Mouse (Mus musculus) neural tube, embryonic 13.5 days (tissue): ENCODE measurements around the gene Ssbp2. TPM values are rescaled to one million over a fixed set of nuclear protein-coding genes. Genes with fewer than 3 reads are reported as not detected.

Experiments used
- ATAC-seq: fragments of 200-750 bp; cut with Nextera tagmentation; 2 replicates; pipeline ENCODE4 v1.8.0; 2017; ENCODE audit warnings: low read depth, mild to moderate bottlenecking, moderate TSS enrichment, moderate library complexity
- H3K27ac ChIP-seq: fragments of 300-500 bp; sonication (generic); replicated peaks from 2 replicates; pipeline ENCODE4 v1.5.1; 2015; ENCODE audit warnings: moderate library complexity, mild to moderate bottlenecking, inconsistent platforms
- H3K27me3 ChIP-seq: fragments of 300-500 bp; sonication (generic); 2 replicates; pipeline ENCODE4 v1.6.1; 2015; ENCODE audit warnings: mild to moderate bottlenecking, inconsistent platforms
- H3K36me3 ChIP-seq: fragments of 300-500 bp; sonication (generic); 2 replicates; pipeline ENCODE4 v1.6.1; 2015; ENCODE audit warnings: mild to moderate bottlenecking, inconsistent platforms
- H3K4me1 ChIP-seq: fragments of 300-500 bp; sonication (generic); replicated peaks from 2 replicates; pipeline ENCODE4 v1.6.1; 2015; ENCODE audit warnings: inconsistent platforms
- H3K4me2 ChIP-seq: fragments of 300-500 bp; sonication (generic); 2 replicates; pipeline ENCODE4 v1.6.1; 2015; ENCODE audit warnings: inconsistent platforms, mild to moderate bottlenecking, moderate library complexity
- H3K4me3 ChIP-seq: fragments of 300-500 bp; sonication (generic); 2 replicates; pipeline ENCODE4 v1.5.1; 2015; ENCODE audit warnings: mild to moderate bottlenecking, inconsistent platforms
- H3K9ac ChIP-seq: fragments of 300-500 bp; sonication (generic); 2 replicates; pipeline ENCODE4 v1.6.1; 2015; ENCODE audit warnings: moderate library complexity, mild to moderate bottlenecking, inconsistent platforms
- H3K9me3 ChIP-seq: fragments of 300-500 bp; sonication (generic); 2 replicates; pipeline ENCODE4 v1.6.1; 2016; ENCODE audit warnings: inconsistent platforms
- WGBS: fragments of 180-500 bp; shearing (Covaris S2); methylation state at CpG from one replicate; pipeline ENCODE4 v1.1.7; 2015; 5-methylcytosine and 5-hydroxymethylcytosine counted together
- polyA plus RNA-seq: library from polyadenylated mRNA; unstranded; fragments of >200 nt; fragmentation: Nextera tagmentation; extraction: Ambion mirVana; gene quantifications from 2 replicates; pipeline ENCODE4 v1.2.1, GENCODE M21; 2015

The Ssbp2 gene
- polyA plus RNA-seq, 1 experiment from 2014 or later = 172 TPM

GRCm38 (mm10) chr13:91723108-91723735, 263.1 kb downstream of the Ssbp2 start:
- Histone ChIP-seq H3K4me3 (no peak overlapping the region), H3K9me3 (no peaks in the 10 kb centered on the region), H3K27ac (no peak overlapping the region), H3K27me3 (no peaks in the 10 kb centered on the region), H3K4me1 (no peaks in the 10 kb centered on the region), H3K36me3 (no peaks in the 10 kb centered on the region), H3K4me2 (no peak overlapping the region), H3K9ac (no peak overlapping the region)
- WGBS = 70% methylated on average over 8 of the region's 8 CpGs
- ATAC-seq = peak; percentile 53

- WGBS = 81% methylated on average over 7 of the region's 7 CpGs
- Histone ChIP-seq H3K4me1 (no peaks in the 10 kb centered on the region), H3K9ac (no peak overlapping the region), H3K27ac (no peak overlapping the region), H3K36me3 (no peaks in the 10 kb centered on the region), H3K4me3 (no peak overlapping the region), H3K4me2 (no peak overlapping the region), H3K9me3 (no peaks in the 10 kb centered on the region), H3K27me3 (no peaks in the 10 kb centered on the region)
- no peak; the same call in 1 of the 2 replicates for ATAC-seq
Measured at GRCm38 (mm10) chr13:91723736-91724119, 263.6 kb downstream of the Ssbp2 start.

GRCm38 (mm10) chr13:91724211-91724610, 264.1 kb downstream of the Ssbp2 start:
- Histone ChIP-seq H3K36me3 (no peaks in the 10 kb centered on the region), H3K4me2 (no peak overlapping the region), H3K4me1 (no peaks in the 10 kb centered on the region), H3K27me3 (no peaks in the 10 kb centered on the region), H3K4me3 (no peak overlapping the region), H3K9me3 (no peaks in the 10 kb centered on the region), H3K27ac (no peak overlapping the region), H3K9ac (no peak overlapping the region)
- WGBS = 95% methylated on average over 3 of the region's 3 CpGs
- ATAC-seq = no peak

GRCm38 (mm10) chr13:91725130-91725529, 265.0 kb downstream of the Ssbp2 start:
- Histone ChIP-seq H3K9ac (no peak overlapping the region), H3K4me3 (no peak overlapping the region), H3K27ac (no peak overlapping the region), H3K9me3 (no peaks in the 10 kb centered on the region), H3K36me3 (no peaks in the 10 kb centered on the region), H3K4me2 (no peak overlapping the region), H3K4me1 (no peaks in the 10 kb centered on the region), H3K27me3 (no peaks in the 10 kb centered on the region)
- whole genome bisulfite sequencing = 81% methylated on average over 3 of the region's 3 CpGs
- ATAC-seq = no peak

GRCm38 (mm10) chr13:91727899-91728298, 267.8 kb downstream of the Ssbp2 start:
- Histone ChIP-seq H3K9me3 (no peaks in the 10 kb centered on the region), H3K4me2 (no peak overlapping the region), H3K27ac (no peak overlapping the region), H3K36me3 (no peaks in the 10 kb centered on the region), H3K4me3 (no peak overlapping the region), H3K27me3 (no peaks in the 10 kb centered on the region), H3K4me1 (no peaks in the 10 kb centered on the region), H3K9ac (no peak overlapping the region)
- ATAC-seq = no peak

- H3K4me2 ChIP-seq = no peak overlapping the region
- no peaks in the 10 kb centered on the region for H3K36me3 ChIP-seq
- no peak overlapping the region for H3K4me3 ChIP-seq
- H3K27ac ChIP-seq = no peak overlapping the region
- ATAC-seq = no peak
- H3K9ac ChIP-seq = no peak overlapping the region
- H3K27me3 ChIP-seq = peaks cover 14% of the 10 kb centered on the region
- 95% methylated on average over 1 of the region's 1 CpGs for WGBS
- H3K4me1 ChIP-seq = peaks cover 10% of the 10 kb centered on the region
- no peaks in the 10 kb centered on the region for H3K9me3 ChIP-seq
Measured at GRCm38 (mm10) chr13:91737191-91737590, 277.1 kb downstream of the Ssbp2 start.

GRCm38 (mm10) chr13:91740851-91741250, 280.8 kb downstream of the Ssbp2 start:
- WGBS = 66% methylated on average over 6 of the region's 6 CpGs
- H3K4me1 ChIP-seq = peaks cover 10% of the 10 kb centered on the region
- peak overlapping the region; percentile 83 for H3K4me2 ChIP-seq
- H3K4me3 ChIP-seq = peak overlapping the region; percentile 43
- H3K9me3 ChIP-seq = no peaks in the 10 kb centered on the region
- H3K36me3 ChIP-seq = no peaks in the 10 kb centered on the region
- no peak for ATAC-seq
- peak overlapping the region; percentile 68; the same call in 1 of the 2 replicates for H3K9ac ChIP-seq
- H3K27ac ChIP-seq = no peak overlapping the region
- peaks cover 15% of the 10 kb centered on the region for H3K27me3 ChIP-seq

- ATAC-seq = peak; percentile 89
- Histone ChIP-seq H3K27me3 (peaks cover 15% of the 10 kb centered on the region), H3K4me3 (peak within 1 kb of the TSS; percentile 43), H3K4me1 (peaks cover 10% of the 10 kb centered on the region), H3K36me3 (no peaks in the 10 kb centered on the region), H3K4me2 (peak within 1 kb of the TSS; percentile 83), H3K27ac (no peak within 1 kb of the TSS), H3K9ac (peak within 1 kb of the TSS; percentile 68), H3K9me3 (no peaks in the 10 kb centered on the region)
- WGBS = 8% methylated on average over 42 of the region's 45 CpGs
Measured at GRCm38 (mm10) chr13:91741280-91742047, 281.4 kb downstream of the Ssbp2 start, which contains the start of gene Acot12. Gene Acot12 (plus strand): TSS chr13:91741512.

- H3K9me3 ChIP-seq = no peaks in the 10 kb centered on the region
- peaks cover 10% of the 10 kb centered on the region for H3K4me1 ChIP-seq
- H3K4me2 ChIP-seq = no peak overlapping the region
- no peaks in the 10 kb centered on the region for H3K36me3 ChIP-seq
- H3K27ac ChIP-seq = no peak overlapping the region
- ATAC-seq = no peak; the same call in 1 of the 2 replicates
- 83% methylated on average over 3 of the region's 3 CpGs for WGBS
- H3K4me3 ChIP-seq = no peak overlapping the region
- H3K9ac ChIP-seq = no peak overlapping the region
- peaks cover 15% of the 10 kb centered on the region for H3K27me3 ChIP-seq
Measured at GRCm38 (mm10) chr13:91743180-91743579, 283.1 kb downstream of the Ssbp2 start.

GRCm38 (mm10) chr13:91746470-91746869, 286.4 kb downstream of the Ssbp2 start:
- no peaks in the 10 kb centered on the region for H3K9me3 ChIP-seq
- WGBS = 85% methylated on average over 5 of the region's 5 CpGs

GRCm38 (mm10) chr13:91748401-91748800, 288.3 kb downstream of the Ssbp2 start:
- Histone ChIP-seq H3K27ac (no peak overlapping the region), H3K4me2 (no peak overlapping the region), H3K9me3 (no peaks in the 10 kb centered on the region), H3K4me1 (no peaks in the 10 kb centered on the region), H3K36me3 (no peaks in the 10 kb centered on the region), H3K27me3 (no peaks in the 10 kb centered on the region), H3K9ac (no peak overlapping the region), H3K4me3 (no peak overlapping the region)
- 94% methylated on average over 2 of the region's 2 CpGs for WGBS
- ATAC-seq = no peak

More at GRCm38 (mm10) chr13:91746470-91746869, 286.4 kb downstream of the Ssbp2 start:
- no peak overlapping the region for H3K4me3 ChIP-seq
- H3K27ac ChIP-seq = no peak overlapping the region
- peaks cover 6% of the 10 kb centered on the region for H3K4me1 ChIP-seq
- H3K4me2 ChIP-seq = no peak overlapping the region
- H3K9ac ChIP-seq = no peak overlapping the region
- H3K27me3 ChIP-seq = peaks cover 7% of the 10 kb centered on the region; the same call in 1 of the 2 replicates
- ATAC-seq = no peak
- no peaks in the 10 kb centered on the region for H3K36me3 ChIP-seq

GRCm38 (mm10) chr13:91749981-91750380, 289.9 kb downstream of the Ssbp2 start:
- Histone ChIP-seq H3K9ac (no peak overlapping the region), H3K4me3 (no peak overlapping the region), H3K27me3 (no peaks in the 10 kb centered on the region), H3K4me2 (no peak overlapping the region), H3K9me3 (no peaks in the 10 kb centered on the region), H3K27ac (no peak overlapping the region), H3K4me1 (no peaks in the 10 kb centered on the region), H3K36me3 (no peaks in the 10 kb centered on the region)
- WGBS = 81% methylated on average over 4 of the region's 4 CpGs
- no peak for ATAC-seq
